In genomic region chr11:85524186-85524585, GRCm38 (mm10) we compare ENCODE assay signal across 7 mouse cellular contexts.
DNase-seq lines count a peak whose midpoint lies in the region; ATAC-seq lines count a peak whose summit lies in the region.

No protein-coding gene starts in this region.

- 9% methylated on average over 12 of the region's 12 CpGs for WGBS in embryonic facial prominence, embryonic 14.5 days
- WGBS in heart, embryonic 11.5 days (ENCODE audit: insufficient replicate concordance) = 42% methylated on average over 12 of the region's 12 CpGs
- 18% methylated on average over 12 of the region's 12 CpGs for WGBS in kidney, embryonic 15.5 days
- 21% methylated on average over 12 of the region's 12 CpGs for WGBS in limb, embryonic 13.5 days
- 5% methylated on average over 12 of the region's 12 CpGs for WGBS in midbrain, embryonic 14.5 days

- no peaks in the 10 kb centered on the region for H3K9me3 ChIP-seq in embryonic facial prominence, embryonic 14.5 days (ENCODE audit: control insufficient read depth, low read length)
- H3K9me3 ChIP-seq in heart, embryonic 11.5 days (replicated peaks; ENCODE audit: control insufficient read depth, low read length) = no peaks in the 10 kb centered on the region
- H3K9me3 ChIP-seq in kidney, embryonic 15.5 days (replicated peaks) = no peaks in the 10 kb centered on the region
- H3K9me3 ChIP-seq in limb, embryonic 13.5 days = no peaks in the 10 kb centered on the region
- H3K9me3 ChIP-seq in midbrain, embryonic 14.5 days (ENCODE audit: control insufficient read depth, low read length) = no peaks in the 10 kb centered on the region

- no peaks in the 10 kb centered on the region for H3K36me3 ChIP-seq in embryonic facial prominence, embryonic 14.5 days (ENCODE audit: control insufficient read depth, insufficient read depth, low read length)
- H3K36me3 ChIP-seq in heart, embryonic 11.5 days (ENCODE audit: control insufficient read depth, insufficient read depth, low read length) = no peaks in the 10 kb centered on the region
- no peaks in the 10 kb centered on the region for H3K36me3 ChIP-seq in kidney, embryonic 15.5 days
- H3K36me3 ChIP-seq in limb, embryonic 13.5 days = no peaks in the 10 kb centered on the region
- no peaks in the 10 kb centered on the region for H3K36me3 ChIP-seq in midbrain, embryonic 14.5 days (ENCODE audit: control insufficient read depth, insufficient read depth, low read length)

- peaks cover 36% of the 10 kb centered on the region for H3K4me1 ChIP-seq in embryonic facial prominence, embryonic 14.5 days (ENCODE audit: control insufficient read depth, insufficient read depth, low read length)
- peaks cover 19% of the 10 kb centered on the region for H3K4me1 ChIP-seq in heart, embryonic 11.5 days (ENCODE audit: control insufficient read depth, insufficient read depth, low read length)
- peaks cover 53% of the 10 kb centered on the region for H3K4me1 ChIP-seq in kidney, embryonic 15.5 days
- H3K4me1 ChIP-seq in limb, embryonic 13.5 days = peaks cover 44% of the 10 kb centered on the region
- peaks cover 13% of the 10 kb centered on the region for H3K4me1 ChIP-seq in midbrain, embryonic 14.5 days (ENCODE audit: control insufficient read depth, insufficient read depth, low read length)

- H3K9ac ChIP-seq in embryonic facial prominence, embryonic 14.5 days (ENCODE audit: low read depth, low read length) = 0 out of 2 replicates have a peak overlapping the region, but pooled peaks have one; percentile 30
- 0 out of 2 replicates have a peak overlapping the region, but pooled peaks have one; percentile 49 for H3K9ac ChIP-seq in heart, embryonic 11.5 days (ENCODE audit: low read depth, low read length)
- H3K9ac ChIP-seq in kidney, embryonic 15.5 days = no peak overlapping the region
- peak overlapping the region; percentile 31; the same call in 1 of the 2 replicates for H3K9ac ChIP-seq in limb, embryonic 13.5 days
- 0 out of 2 replicates have a peak overlapping the region, but pooled peaks have one; percentile 29 for H3K9ac ChIP-seq in midbrain, embryonic 14.5 days (replicated peaks; ENCODE audit: low read length)

- peak overlapping the region; percentile 25 for H3K4me3 ChIP-seq in embryonic facial prominence, embryonic 14.5 days (ENCODE audit: low read depth, low read length)
- peak overlapping the region; percentile 8 for H3K4me3 ChIP-seq in heart, embryonic 11.5 days (ENCODE audit: low read depth, low read length)
- H3K4me3 ChIP-seq in kidney, embryonic 15.5 days (replicated peaks) = peak overlapping the region; percentile 3; the same call in 1 of the 2 replicates
- H3K4me3 ChIP-seq in limb, embryonic 13.5 days = peak overlapping the region; percentile 29
- peak overlapping the region; percentile 28 for H3K4me3 ChIP-seq in midbrain, embryonic 14.5 days (replicated peaks; ENCODE audit: low read depth, low read length)

- H3K27me3 ChIP-seq in embryonic facial prominence, embryonic 14.5 days (replicated peaks; ENCODE audit: control insufficient read depth, insufficient read depth, low read length) = no peaks in the 10 kb centered on the region
- H3K27me3 ChIP-seq in heart, embryonic 11.5 days (ENCODE audit: control insufficient read depth, insufficient read depth, low read length) = 0 out of 2 replicates have a peak, but pooled peaks cover 9% of the 10 kb centered on the region
- peaks cover 44% of the 10 kb centered on the region for H3K27me3 ChIP-seq in kidney, embryonic 15.5 days
- H3K27me3 ChIP-seq in limb, embryonic 13.5 days = peaks cover 36% of the 10 kb centered on the region; the same call in 1 of the 2 replicates
- peaks cover 30% of the 10 kb centered on the region for H3K27me3 ChIP-seq in midbrain, embryonic 14.5 days (ENCODE audit: control insufficient read depth, insufficient read depth, low read length)

- H3K4me2 ChIP-seq in embryonic facial prominence, embryonic 14.5 days (ENCODE audit: low read depth, low read length) = peak overlapping the region; percentile 53
- H3K4me2 ChIP-seq in heart, embryonic 11.5 days = peak overlapping the region; percentile 60
- H3K4me2 ChIP-seq in kidney, embryonic 15.5 days = peak overlapping the region; percentile 56
- peak overlapping the region; percentile 62 for H3K4me2 ChIP-seq in limb, embryonic 13.5 days (replicated peaks)
- H3K4me2 ChIP-seq in midbrain, embryonic 14.5 days (ENCODE audit: low read length) = peak overlapping the region; percentile 72

- peak overlapping the region; percentile 74 for H3K27ac ChIP-seq in embryonic facial prominence, embryonic 14.5 days (replicated peaks; ENCODE audit: low read depth, low read length)
- no peak overlapping the region for H3K27ac ChIP-seq in heart, embryonic 11.5 days (ENCODE audit: low read depth, low read length)
- peak overlapping the region; percentile 86 for H3K27ac ChIP-seq in kidney, embryonic 15.5 days
- H3K27ac ChIP-seq in limb, embryonic 13.5 days = peak overlapping the region; percentile 59; the same call in 1 of the 2 replicates
- H3K27ac ChIP-seq in midbrain, embryonic 14.5 days (replicated peaks; ENCODE audit: low read depth, low read length) = no peak overlapping the region

- no peak; the same call in 1 of the 2 replicates for ATAC-seq in embryonic facial prominence, embryonic 14.5 days (ENCODE audit: low read depth)
- ATAC-seq in heart, embryonic 11.5 days (replicated peaks; ENCODE audit: insufficient number of reproducible peaks, low FRiP score, low TSS enrichment) = no peak
- ATAC-seq in kidney, embryonic 15.5 days (replicated peaks; ENCODE audit: low FRiP score) = 0 out of 2 replicates have a peak, but pooled peaks have one; percentile 53
- ATAC-seq in limb, embryonic 13.5 days (ENCODE audit: low FRiP score, low read depth) = no peak
- ATAC-seq in midbrain, embryonic 14.5 days (ENCODE audit: low FRiP score, low TSS enrichment) = no peak

- DNase-seq in brain, adult 2 months (ENCODE audit: low read depth, low spot score) = peak; percentile 88
- peak; percentile 89 for DNase-seq in embryonic facial prominence, embryonic 14.5 days (ENCODE audit: low spot score)
- DNase-seq in midbrain, embryonic 14.5 days = peak; percentile 91
- DNase-seq in spleen, adult 18-20 months = peak; percentile 24 to 43

Comparison
In these comparisons a context has a peak if more than half of its experiments do, and no peak if none do; other contexts are left out.
1. DNase-seq: peak in every context shown above with its lines; median percentile 91 in midbrain, embryonic 14.5 days; 89 in embryonic facial prominence, embryonic 14.5 days; 88 in brain, adult 2 months; 34 in spleen, adult 18-20 months.
2. H3K27ac ChIP-seq: peak in embryonic facial prominence, embryonic 14.5 days (single experiment), kidney, embryonic 15.5 days (single experiment) and limb, embryonic 13.5 days (single experiment); none in heart, embryonic 11.5 days (single experiment) and midbrain, embryonic 14.5 days (single experiment).
3. Peak in every context shown above with its lines, with median percentiles within 50 percentile points of each other: H3K4me2 ChIP-seq and H3K4me3 ChIP-seq.